Mouse (Mus musculus) forebrain, embryonic 15.5 days (tissue): ENCODE measurements around the gene Aqp1. TPM values are rescaled to one million over a fixed set of nuclear protein-coding genes. Genes with fewer than 3 reads are reported as not detected.
A peak's percentile ranks its signal among the peaks of the same experiment; 100 is the strongest.

Experiments
- ATAC-seq: fragments of 200-750 bp; cut with Nextera tagmentation; replicated peaks from 2 replicates; pipeline ENCODE4 v1.8.0; 2017; ENCODE audit warnings: mild to moderate bottlenecking, moderate TSS enrichment, moderate library complexity
- H3K27ac ChIP-seq: fragments of 300-500 bp; sonication (generic); replicated peaks from 2 replicates; pipeline ENCODE4 v1.5.1; 2015; ENCODE audit warnings: mild to moderate bottlenecking, inconsistent platforms
- H3K27me3 ChIP-seq: fragments of 300-500 bp; sonication (generic); 2 replicates; pipeline ENCODE4 v1.6.1; 2015; ENCODE audit warnings: inconsistent platforms
- H3K36me3 ChIP-seq: fragments of 300-500 bp; sonication (generic); 2 replicates; pipeline ENCODE4 v1.6.1; 2015; ENCODE audit warnings: mild to moderate bottlenecking, inconsistent platforms
- H3K4me1 ChIP-seq: fragments of 300-500 bp; sonication (generic); 2 replicates; pipeline ENCODE4 v1.6.1; 2015; ENCODE audit warnings: inconsistent platforms
- H3K4me2 ChIP-seq: fragments of 300-500 bp; sonication (generic); replicated peaks from 2 replicates; pipeline ENCODE4 v1.6.1; 2015; ENCODE audit warnings: mild to moderate bottlenecking, inconsistent platforms
- H3K4me3 ChIP-seq: fragments of 300-500 bp; sonication (generic); 2 replicates; pipeline ENCODE4 v1.5.1; 2015; ENCODE audit warnings: mild to moderate bottlenecking, inconsistent platforms
- H3K9ac ChIP-seq: fragments of 300-500 bp; sonication (generic); replicated peaks from 2 replicates; pipeline ENCODE4 v1.6.1; 2015; ENCODE audit warnings: mild to moderate bottlenecking, inconsistent platforms
- H3K9me3 ChIP-seq: fragments of 300-500 bp; sonication (generic); 2 replicates; pipeline ENCODE4 v1.6.1; 2016; ENCODE audit warnings: inconsistent platforms
- WGBS: fragments of 180-500 bp; shearing (Covaris S2); methylation state at CpG from one replicate; pipeline ENCODE4 v1.1.7; 2015; ENCODE audit warnings: mixed read lengths; 5-methylcytosine and 5-hydroxymethylcytosine counted together
- polyA plus RNA-seq: library from polyadenylated mRNA; unstranded; fragments of >200 nt; fragmentation: Nextera tagmentation; extraction: Ambion mirVana; gene quantifications from 2 replicates; pipeline ENCODE4 v1.2.1, GENCODE M21; 2015

Gene Aqp1
- polyA plus RNA-seq, 1 experiment from 2014 or later, result 12.2 TPM

- Histone ChIP-seq H3K9me3 (no peaks in the 10 kb centered on the region), H3K4me1 (no peaks in the 10 kb centered on the region), H3K36me3 (no peaks in the 10 kb centered on the region), H3K27me3 (no peaks in the 10 kb centered on the region), H3K4me2 (no peak within 1 kb of the TSS), H3K4me3 (no peak within 1 kb of the TSS), H3K9ac (no peak within 1 kb of the TSS), H3K27ac (no peak within 1 kb of the TSS)
- no peak for ATAC-seq
- 87% methylated on average over 6 of the region's 6 CpGs for WGBS
These were observed 39.8 kb downstream of the Aqp1 start, which contains the start of gene Ghrhr for GRCm38 (mm10) chr6:55376076-55376475. Gene Ghrhr, plus strand, starts transcription at chr6:55376295.

- no peak overlapping the region for H3K27ac ChIP-seq
- H3K9me3 ChIP-seq, result no peaks in the 10 kb centered on the region
- H3K4me3 ChIP-seq, result no peak overlapping the region
- H3K36me3 ChIP-seq, result no peaks in the 10 kb centered on the region
- H3K4me1 ChIP-seq, result no peaks in the 10 kb centered on the region
- ATAC-seq, result no peak
- WGBS, result 71% methylated on average over 5 of the region's 5 CpGs
- no peaks in the 10 kb centered on the region for H3K27me3 ChIP-seq
- no peak overlapping the region for H3K9ac ChIP-seq
- no peak overlapping the region for H3K4me2 ChIP-seq
These were observed 40.3 kb downstream of the Aqp1 start for GRCm38 (mm10) chr6:55376511-55376910.

- Histone ChIP-seq H3K4me2 (no peak overlapping the region), H3K9me3 (no peaks in the 10 kb centered on the region), H3K27ac (no peak overlapping the region), H3K27me3 (no peaks in the 10 kb centered on the region), H3K4me1 (0 out of 2 replicates have a peak, but pooled peaks cover 3% of the 10 kb centered on the region), H3K9ac (no peak overlapping the region), H3K36me3 (no peaks in the 10 kb centered on the region), H3K4me3 (no peak overlapping the region)
- WGBS, result 95% methylated on average over 4 of the region's 4 CpGs
- no peak for ATAC-seq
These were observed 41.2 kb downstream of the Aqp1 start for GRCm38 (mm10) chr6:55377461-55377860.

GRCm38 (mm10) chr6:55379641-55380335 lies 43.6 kb downstream of the Aqp1 start:
- Histone ChIP-seq H3K27ac (no peak overlapping the region), H3K9me3 (no peaks in the 10 kb centered on the region), H3K36me3 (no peaks in the 10 kb centered on the region), H3K27me3 (no peaks in the 10 kb centered on the region), H3K4me3 (no peak overlapping the region), H3K4me1 (0 out of 2 replicates have a peak, but pooled peaks cover 3% of the 10 kb centered on the region), H3K9ac (no peak overlapping the region), H3K4me2 (no peak overlapping the region)
- ATAC-seq, result peak; percentile 61
- WGBS, result 46% methylated on average over 3 of the region's 3 CpGs

GRCm38 (mm10) chr6:55381966-55382365 lies 45.7 kb downstream of the Aqp1 start:
- WGBS, result 64% methylated on average over 4 of the region's 4 CpGs
- H3K36me3 ChIP-seq, result no peaks in the 10 kb centered on the region

GRCm38 (mm10) chr6:55383897-55384296 lies 47.7 kb downstream of the Aqp1 start:
- WGBS, result 23% methylated on average over 1 of the region's 1 CpGs
- Histone ChIP-seq H3K36me3 (no peaks in the 10 kb centered on the region), H3K27ac (no peak overlapping the region)

More at GRCm38 (mm10) chr6:55381966-55382365, 45.7 kb downstream of the Aqp1 start:
- Histone ChIP-seq H3K4me1 (0 out of 2 replicates have a peak, but pooled peaks cover 3% of the 10 kb centered on the region), H3K27ac (no peak overlapping the region), H3K27me3 (no peaks in the 10 kb centered on the region), H3K9ac (no peak overlapping the region), H3K9me3 (no peaks in the 10 kb centered on the region), H3K4me3 (no peak overlapping the region), H3K4me2 (no peak overlapping the region)
- ATAC-seq, result no peak

GRCm38 (mm10) chr6:55384356-55384951 lies 48.2 kb downstream of the Aqp1 start:
- Histone ChIP-seq H3K27ac (no peak overlapping the region), H3K9me3 (no peaks in the 10 kb centered on the region), H3K9ac (no peak overlapping the region), H3K27me3 (no peaks in the 10 kb centered on the region), H3K4me2 (no peak overlapping the region), H3K36me3 (no peaks in the 10 kb centered on the region), H3K4me1 (peaks cover 20% of the 10 kb centered on the region), H3K4me3 (no peak overlapping the region)
- ATAC-seq, result no peak
- 67% methylated on average over 5 of the region's 5 CpGs for WGBS

More at GRCm38 (mm10) chr6:55383897-55384296, 47.7 kb downstream of the Aqp1 start:
- Histone ChIP-seq H3K4me2 (no peak overlapping the region), H3K9ac (no peak overlapping the region), H3K9me3 (no peaks in the 10 kb centered on the region), H3K4me3 (no peak overlapping the region), H3K27me3 (no peaks in the 10 kb centered on the region), H3K4me1 (peaks cover 15% of the 10 kb centered on the region)
- no peak for ATAC-seq

- no peaks in the 10 kb centered on the region for H3K36me3 ChIP-seq
- no peaks in the 10 kb centered on the region for H3K27me3 ChIP-seq
- H3K4me1 ChIP-seq, result peaks cover 37% of the 10 kb centered on the region
- H3K4me3 ChIP-seq, result no peak overlapping the region
- peak overlapping the region; percentile 10 for H3K4me2 ChIP-seq
- H3K9ac ChIP-seq, result no peak overlapping the region
- ATAC-seq, result peak; percentile 78
- peak overlapping the region; percentile 93 for H3K27ac ChIP-seq
- H3K9me3 ChIP-seq, result no peaks in the 10 kb centered on the region
- 23% methylated on average over 12 of the region's 12 CpGs for WGBS
These were observed 52.4 kb downstream of the Aqp1 start for GRCm38 (mm10) chr6:55388546-55389169.

- no peak overlapping the region for H3K9ac ChIP-seq
- no peaks in the 10 kb centered on the region for H3K9me3 ChIP-seq
- no peak overlapping the region for H3K4me3 ChIP-seq
- H3K4me2 ChIP-seq, result no peak overlapping the region
- H3K36me3 ChIP-seq, result no peaks in the 10 kb centered on the region
- no peaks in the 10 kb centered on the region for H3K27me3 ChIP-seq
- ATAC-seq, result no peak
- WGBS, result 56% methylated on average over 5 of the region's 5 CpGs
- peak overlapping the region; percentile 93 for H3K27ac ChIP-seq
- peaks cover 38% of the 10 kb centered on the region for H3K4me1 ChIP-seq
These were observed 53.1 kb downstream of the Aqp1 start for GRCm38 (mm10) chr6:55389321-55389720.

GRCm38 (mm10) chr6:55391814-55392213 lies 55.6 kb downstream of the Aqp1 start:
- Histone ChIP-seq H3K36me3 (no peaks in the 10 kb centered on the region), H3K9me3 (no peaks in the 10 kb centered on the region), H3K4me2 (no peak overlapping the region), H3K9ac (no peak overlapping the region), H3K27ac (peak overlapping the region; percentile 59), H3K27me3 (no peaks in the 10 kb centered on the region), H3K4me1 (peaks cover 62% of the 10 kb centered on the region), H3K4me3 (no peak overlapping the region)
- ATAC-seq, result no peak
- WGBS, result 36% methylated on average over 4 of the region's 4 CpGs

- Histone ChIP-seq H3K4me3 (no peak overlapping the region), H3K4me1 (peaks cover 67% of the 10 kb centered on the region), H3K9me3 (no peaks in the 10 kb centered on the region), H3K36me3 (no peaks in the 10 kb centered on the region), H3K27me3 (no peaks in the 10 kb centered on the region), H3K9ac (no peak overlapping the region), H3K4me2 (no peak overlapping the region), H3K27ac (peak overlapping the region; percentile 59; the same call in 1 of the 2 replicates)
- 9% methylated on average over 4 of the region's 4 CpGs for WGBS
- ATAC-seq, result no peak
These were observed 56.2 kb downstream of the Aqp1 start for GRCm38 (mm10) chr6:55392453-55392852.

- H3K9ac ChIP-seq, result no peak overlapping the region
- 32% methylated on average over 10 of the region's 10 CpGs for WGBS
- no peak overlapping the region for H3K4me3 ChIP-seq
- H3K9me3 ChIP-seq, result no peaks in the 10 kb centered on the region
- peak; percentile 42 for ATAC-seq
- H3K36me3 ChIP-seq, result no peaks in the 10 kb centered on the region
- no peak overlapping the region for H3K4me2 ChIP-seq
- no peaks in the 10 kb centered on the region for H3K27me3 ChIP-seq
- peak overlapping the region; percentile 49 for H3K27ac ChIP-seq
- peaks cover 66% of the 10 kb centered on the region for H3K4me1 ChIP-seq
These were observed 58.6 kb downstream of the Aqp1 start for GRCm38 (mm10) chr6:55394854-55395253.
